Mouse (Mus musculus) embryonic facial prominence, embryonic 14.5 days (tissue): ENCODE results near the gene Cdh4. TPM values are rescaled to one million over a fixed set of nuclear protein-coding genes. Genes with fewer than 3 reads are reported as not detected.

Experiments
- ATAC-seq: fragments of 200-750 bp; cut with Nextera tagmentation; 2 replicates; pipeline ENCODE4 v1.8.0; 2017; ENCODE audit warnings: low read depth, moderate number of reproducible peaks, moderate TSS enrichment
- DNase-seq: peaks from one replicate; pipeline ENCODE4 v3.0.0-alpha.2; 2015; ENCODE audit warnings: low spot score
- H3K27ac ChIP-seq: fragments of 300-500 bp; sonication (generic); replicated peaks from 2 replicates; pipeline ENCODE4 v1.5.1; 2014; ENCODE audit warnings: low read depth, mild to moderate bottlenecking, low read length, moderate library complexity
- H3K27me3 ChIP-seq: fragments of 300-500 bp; sonication (generic); replicated peaks from 2 replicates; pipeline ENCODE4 v1.6.1; 2014; ENCODE audit warnings: low read length; ENCODE audit not compliant: control insufficient read depth, insufficient read depth
- H3K36me3 ChIP-seq: fragments of 300-500 bp; sonication (generic); 2 replicates; pipeline ENCODE4 v1.6.1; 2014; ENCODE audit warnings: low read length, mixed read lengths; ENCODE audit not compliant: control insufficient read depth, insufficient read depth
- H3K4me1 ChIP-seq: fragments of 300-500 bp; sonication (generic); 2 replicates; pipeline ENCODE4 v1.6.1; 2014; ENCODE audit warnings: antibody characterized with exemption, low read length; ENCODE audit not compliant: control insufficient read depth, insufficient read depth
- H3K4me2 ChIP-seq: fragments of 300-500 bp; sonication (generic); 2 replicates; pipeline ENCODE4 v1.6.1; 2014; ENCODE audit warnings: low read depth, mild to moderate bottlenecking, low read length, moderate library complexity, mixed read lengths
- H3K4me3 ChIP-seq: fragments of 300-500 bp; sonication (generic); 2 replicates; pipeline ENCODE4 v1.5.1; 2014; ENCODE audit warnings: low read depth, mild to moderate bottlenecking, low read length
- H3K9ac ChIP-seq: fragments of 300-500 bp; sonication (generic); 2 replicates; pipeline ENCODE4 v1.6.1; 2014; ENCODE audit warnings: low read depth, mild to moderate bottlenecking, low read length, moderate library complexity, mixed read lengths
- H3K9me3 ChIP-seq: fragments of 300-500 bp; sonication (generic); 2 replicates; pipeline ENCODE4 v1.6.1; 2016; ENCODE audit warnings: low read length; ENCODE audit not compliant: control insufficient read depth
- WGBS: fragments of 180-500 bp; shearing (Covaris S2); extraction: QIAGEN DNeasy Blood & Tissue Kit; methylation state at CpG from one replicate; pipeline ENCODE4 v1.1.7; 2014; 5-methylcytosine and 5-hydroxymethylcytosine counted together
- polyA plus RNA-seq: library from polyadenylated mRNA; unstranded; fragments of >200 nt; fragmentation: Nextera tagmentation; extraction: Ambion mirVana; gene quantifications from 2 replicates; pipeline ENCODE4 v1.2.1, GENCODE M21; 2014

Gene Cdh4
- polyA plus RNA-seq, 1 experiment from 2014 or later: 9.2 TPM

- Histone ChIP-seq H3K27me3 (no peaks in the 10 kb centered on the region), H3K9ac (no peak overlapping the region), H3K36me3 (no peaks in the 10 kb centered on the region), H3K4me2 (no peak overlapping the region), H3K9me3 (no peaks in the 10 kb centered on the region), H3K4me3 (no peak overlapping the region), H3K27ac (no peak overlapping the region), H3K4me1 (no peaks in the 10 kb centered on the region)
- DNase-seq (no peak), ATAC-seq (no peak)
- 87% methylated on average over 7 of the region's 8 CpGs for WGBS
Measured at GRCm38 (mm10) chr2:179723401-179723800, 281.2 kb downstream of the Cdh4 start.

GRCm38 (mm10) chr2:179729002-179729401 is 286.8 kb downstream of the Cdh4 start:
- Histone ChIP-seq H3K4me3 (no peak overlapping the region), H3K27me3 (no peaks in the 10 kb centered on the region), H3K9ac (no peak overlapping the region), H3K27ac (no peak overlapping the region), H3K4me1 (peaks cover 10% of the 10 kb centered on the region; the same call in 1 of the 2 replicates), H3K4me2 (no peak overlapping the region), H3K9me3 (no peaks in the 10 kb centered on the region), H3K36me3 (no peaks in the 10 kb centered on the region)
- 45% methylated on average over 8 of the region's 8 CpGs for WGBS
- ATAC-seq: no peak
- DNase-seq: no peak

GRCm38 (mm10) chr2:179729802-179730201 is 287.6 kb downstream of the Cdh4 start:
- no peak for DNase-seq
- Histone ChIP-seq H3K4me3 (no peak overlapping the region), H3K27me3 (no peaks in the 10 kb centered on the region), H3K9ac (no peak overlapping the region), H3K36me3 (no peaks in the 10 kb centered on the region), H3K9me3 (no peaks in the 10 kb centered on the region), H3K4me2 (no peak overlapping the region), H3K27ac (no peak overlapping the region), H3K4me1 (peaks cover 10% of the 10 kb centered on the region; the same call in 1 of the 2 replicates)
- 67% methylated on average over 4 of the region's 4 CpGs for WGBS
- no peak for ATAC-seq

- H3K27me3 ChIP-seq: no peaks in the 10 kb centered on the region
- peaks cover 10% of the 10 kb centered on the region; the same call in 1 of the 2 replicates for H3K4me1 ChIP-seq
- DNase-seq (no peak), ATAC-seq (peak; percentile 58)
- no peak overlapping the region for H3K4me2 ChIP-seq
- H3K9ac ChIP-seq: no peak overlapping the region
- H3K27ac ChIP-seq: no peak overlapping the region
- WGBS: 34% methylated on average over 16 of the region's 16 CpGs
- no peak overlapping the region for H3K4me3 ChIP-seq
- H3K9me3 ChIP-seq: no peaks in the 10 kb centered on the region
- H3K36me3 ChIP-seq: no peaks in the 10 kb centered on the region
Measured at GRCm38 (mm10) chr2:179733141-179733831, 291.1 kb downstream of the Cdh4 start.

GRCm38 (mm10) chr2:179742419-179742818 is 300.2 kb downstream of the Cdh4 start:
- Histone ChIP-seq H3K36me3 (no peaks in the 10 kb centered on the region), H3K9ac (no peak overlapping the region), H3K27me3 (no peaks in the 10 kb centered on the region), H3K27ac (no peak overlapping the region), H3K4me1 (no peaks in the 10 kb centered on the region), H3K4me3 (no peak overlapping the region), H3K4me2 (no peak overlapping the region), H3K9me3 (no peaks in the 10 kb centered on the region)
- ATAC-seq (no peak), DNase-seq (no peak)
- 88% methylated on average over 1 of the region's 1 CpGs for WGBS

- Histone ChIP-seq H3K4me2 (no peak overlapping the region), H3K4me1 (no peaks in the 10 kb centered on the region), H3K27ac (no peak overlapping the region), H3K4me3 (no peak overlapping the region), H3K36me3 (no peaks in the 10 kb centered on the region), H3K27me3 (no peaks in the 10 kb centered on the region), H3K9ac (no peak overlapping the region), H3K9me3 (no peaks in the 10 kb centered on the region)
- no peak for ATAC-seq
- 78% methylated on average over 6 of the region's 6 CpGs for WGBS
- no peak for DNase-seq
Measured at GRCm38 (mm10) chr2:179742828-179743227, 300.6 kb downstream of the Cdh4 start.

- WGBS: 44% methylated on average over 7 of the region's 7 CpGs
- no peak overlapping the region for H3K9ac ChIP-seq
- no peaks in the 10 kb centered on the region for H3K36me3 ChIP-seq
- H3K27ac ChIP-seq: no peak overlapping the region
- no peaks in the 10 kb centered on the region for H3K27me3 ChIP-seq
- ATAC-seq (no peak), DNase-seq (no peak)
- H3K4me3 ChIP-seq: no peak overlapping the region
- no peak overlapping the region for H3K4me2 ChIP-seq
- no peaks in the 10 kb centered on the region for H3K9me3 ChIP-seq
- H3K4me1 ChIP-seq: no peaks in the 10 kb centered on the region
Measured at GRCm38 (mm10) chr2:179746491-179746890, 304.3 kb downstream of the Cdh4 start.

- H3K4me2 ChIP-seq: no peak overlapping the region
- H3K36me3 ChIP-seq: no peaks in the 10 kb centered on the region
- H3K9ac ChIP-seq: no peak overlapping the region
- no peak overlapping the region for H3K4me3 ChIP-seq
- H3K27ac ChIP-seq: no peak overlapping the region
- WGBS: 64% methylated on average over 3 of the region's 3 CpGs
- no peaks in the 10 kb centered on the region for H3K4me1 ChIP-seq
- ATAC-seq (no peak), DNase-seq (no peak)
- H3K27me3 ChIP-seq: no peaks in the 10 kb centered on the region
- H3K9me3 ChIP-seq: no peaks in the 10 kb centered on the region
Measured at GRCm38 (mm10) chr2:179749399-179749798, 307.2 kb downstream of the Cdh4 start.

GRCm38 (mm10) chr2:179753811-179754210 is 311.6 kb downstream of the Cdh4 start:
- Histone ChIP-seq H3K9me3 (no peaks in the 10 kb centered on the region), H3K36me3 (no peaks in the 10 kb centered on the region), H3K4me2 (no peak overlapping the region), H3K27ac (no peak overlapping the region), H3K9ac (no peak overlapping the region), H3K4me3 (no peak overlapping the region), H3K27me3 (no peaks in the 10 kb centered on the region), H3K4me1 (no peaks in the 10 kb centered on the region)
- DNase-seq: no peak
- ATAC-seq: no peak
- WGBS: 86% methylated on average over 9 of the region's 9 CpGs
